ENCODE assay signal across 8 mouse cellular contexts in the genomic region with DNA sequence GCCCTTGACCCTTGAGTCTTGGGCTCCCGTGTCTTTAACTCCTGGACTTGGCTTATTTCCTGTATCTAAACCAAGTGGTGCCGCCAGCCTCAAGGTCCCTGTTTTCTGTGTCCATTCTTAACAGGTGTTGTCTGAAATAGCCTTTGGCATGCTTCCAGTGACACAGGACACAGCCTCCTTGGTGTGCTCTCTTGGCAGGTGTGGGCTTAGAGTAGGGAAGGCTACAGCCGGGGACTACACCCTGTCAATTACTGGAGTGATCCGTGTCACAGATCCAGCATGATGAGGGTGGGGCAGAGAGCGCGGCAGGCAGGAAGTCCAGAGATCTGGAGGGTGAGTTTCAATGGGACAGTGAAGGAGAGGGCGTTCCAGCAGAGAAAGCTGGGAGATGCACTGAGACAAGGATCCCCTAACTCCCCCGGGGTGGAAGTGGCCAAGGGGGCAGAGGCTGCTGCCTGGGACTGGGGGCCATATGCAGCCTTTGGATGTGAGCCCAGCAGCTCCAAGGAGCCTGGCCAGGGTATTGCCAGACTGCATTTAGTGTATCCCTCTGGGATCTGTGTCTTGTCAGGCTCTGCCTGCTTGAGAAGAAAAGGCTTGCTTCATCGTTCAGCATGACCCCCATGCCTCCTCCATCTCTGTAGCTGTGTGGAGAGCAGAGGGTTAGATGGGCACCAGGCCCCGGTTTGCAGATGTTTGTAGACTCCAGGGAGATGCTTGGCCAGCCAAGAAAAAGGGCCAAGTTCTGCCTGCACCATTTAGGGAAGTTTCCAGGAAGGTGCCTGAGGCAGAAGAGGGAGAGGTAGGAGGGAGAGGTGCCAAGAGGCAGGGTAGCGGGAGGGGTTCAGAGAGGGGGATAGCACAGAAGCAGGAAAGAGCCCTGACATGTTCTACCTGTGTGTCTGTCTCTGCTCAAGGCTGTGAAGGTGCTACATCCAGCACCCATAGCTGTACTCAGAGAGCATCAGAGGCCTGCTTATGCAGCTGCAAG. TPM values are rescaled to one million over a fixed set of nuclear protein-coding genes. Genes with fewer than 3 reads are reported as not detected.
DNase-seq lines count a peak whose midpoint lies in the region; ATAC-seq and TF ChIP-seq lines count a peak whose summit lies in the region.

No protein-coding gene starts in this region.

- no peaks in the 10 kb centered on the region for H3K9me3 ChIP-seq in embryonic facial prominence, embryonic 15.5 days (replicated peaks)
- peaks cover 6% of the 10 kb centered on the region; the same call in 1 of the 2 replicates for H3K9me3 ChIP-seq in limb, embryonic 14.5 days (ENCODE audit: control insufficient read depth, low read length)

- intact Hi-C loops in gastrocnemius, adult 2 months (cut with DNase I): no loop called here
- intact Hi-C loops in gastrocnemius, postnatal 14 days (cut with DNase I; ENCODE audit: low total_unique reads): no loop called here

- H3K4me2 ChIP-seq in embryonic facial prominence, embryonic 15.5 days (replicated peaks): 0 out of 2 replicates have a peak overlapping the region, but pooled peaks have one; percentile 10
- no peak overlapping the region for H3K4me2 ChIP-seq in limb, embryonic 14.5 days (replicated peaks; ENCODE audit: low read depth, low read length, severe bottlenecking)

- no peak for TF ChIP-seq POLR2A in limb, embryonic 14.5 days (IDR thresholded peaks at IDR 0.05; ENCODE audit: borderline replicate concordance, extremely low read depth, insufficient read depth, insufficient read length)

- 32% methylated on average over 11 of the region's 11 CpGs for WGBS in embryonic facial prominence, embryonic 15.5 days
- WGBS in limb, embryonic 14.5 days: 56% methylated on average over 11 of the region's 11 CpGs

- peaks cover 44% of the 10 kb centered on the region for H3K4me1 ChIP-seq in embryonic facial prominence, embryonic 15.5 days
- H3K4me1 ChIP-seq in limb, embryonic 14.5 days (ENCODE audit: control insufficient read depth, insufficient read depth, low read length): peaks cover 23% of the 10 kb centered on the region

- no peak overlapping the region for H3K9ac ChIP-seq in embryonic facial prominence, embryonic 15.5 days
- H3K9ac ChIP-seq in limb, embryonic 14.5 days (ENCODE audit: low read depth, low read length, severe bottlenecking): no peak overlapping the region

- H3K27ac ChIP-seq in gastrocnemius, adult 2 months: peak overlapping the region; percentile 24; the same call in 1 of the 2 replicates
- H3K27ac ChIP-seq in embryonic facial prominence, embryonic 15.5 days (replicated peaks): peak overlapping the region; percentile 83
- no peak overlapping the region for H3K27ac ChIP-seq in limb, embryonic 14.5 days (replicated peaks; ENCODE audit: low read depth, low read length)

- no peak for TF ChIP-seq CTCF in gastrocnemius, adult 2 months (IDR thresholded peaks at IDR 0.05)

- peak overlapping the region; percentile 19; the same call in 1 of the 2 replicates for H3K4me3 ChIP-seq in gastrocnemius, adult 2 months
- H3K4me3 ChIP-seq in embryonic facial prominence, embryonic 15.5 days (replicated peaks): no peak overlapping the region
- H3K4me3 ChIP-seq in limb, embryonic 14.5 days (replicated peaks; ENCODE audit: low read length): no peak overlapping the region

- DNase-seq in gastrocnemius, adult 2 months: peak; percentile 32
- DNase-seq in gastrocnemius, postnatal 14 days: no peak
- peak; percentile 52 for DNase-seq in NIH3T3 (ENCODE audit: low read depth)
- no peak for DNase-seq in limb, embryonic 14.5 days (ENCODE audit: low spot score)
- no peak for DNase-seq in urinary bladder, postnatal 36 days (ENCODE audit: low spot score in 2 of 2)
- no peak for DNase-seq in gastrocnemius, adult 8-10 months (ENCODE audit: low spot score in 2 of 2)
- DNase-seq in left cerebral cortex, adult 8-10 months (ENCODE audit: low spot score in 2 of 2): no peak

- no peaks in the 10 kb centered on the region for H3K27me3 ChIP-seq in embryonic facial prominence, embryonic 15.5 days
- H3K27me3 ChIP-seq in limb, embryonic 14.5 days (ENCODE audit: control insufficient read depth, insufficient read depth, low read length): no peaks in the 10 kb centered on the region

- peak; percentile 34; the same call in 1 of the 2 replicates for ATAC-seq in embryonic facial prominence, embryonic 15.5 days (ENCODE audit: insufficient number of reproducible peaks, low FRiP score, low TSS enrichment, low read depth)
- peak; percentile 58 for ATAC-seq in limb, embryonic 14.5 days (ENCODE audit: low FRiP score, low read depth)

- no peaks in the 10 kb centered on the region for H3K36me3 ChIP-seq in embryonic facial prominence, embryonic 15.5 days
- H3K36me3 ChIP-seq in limb, embryonic 14.5 days (ENCODE audit: control insufficient read depth, insufficient read depth, low read length): no peaks in the 10 kb centered on the region

RNA-seq across cellular contexts. Expression of a gene that starts 30.0 kb away (rescaled TPM):
- total RNA-seq in gastrocnemius, adult 2 months (2021): 100 to 1,000 TPM; 150 to 203 TPM
- total RNA-seq in gastrocnemius, postnatal 14 days (2021): 100 to 1,000 TPM in 1 of 2 experiments, 10 to 100 TPM in 1; 87.2 to 221 TPM
- polyA plus RNA-seq in embryonic facial prominence, embryonic 15.5 days (2015; fragmentation: Nextera tagmentation; extraction: Ambion mirVana): 16.6 and 17.6 TPM in 2 replicates
- 15.6 and 21.6 TPM in 2 replicates for polyA plus RNA-seq in limb, embryonic 14.5 days (2012; rRNA removed)
- 11.7 and 12.5 TPM in 2 replicates for polyA plus RNA-seq in limb, embryonic 14.5 days (2014; fragmentation: Nextera tagmentation; extraction: Ambion mirVana)
- 100 to 1,000 TPM; 147 to 209 (median 152) TPM for total RNA-seq in gastrocnemius, adult 8-10 months (2022)
- total RNA-seq in left cerebral cortex, adult 8-10 months (2022): 10 to 100 TPM; 13.6 to 18.7 (median 16.5) TPM

RNA-seq across cellular contexts. Expression of a gene that starts 30.4 kb away (rescaled TPM):
- total RNA-seq in gastrocnemius, adult 2 months (2021): 1 to 10 TPM; 6.8 to 8.5 TPM
- 10 to 100 TPM; 11.5 to 12.7 TPM for total RNA-seq in gastrocnemius, postnatal 14 days (2021)
- polyA plus RNA-seq in embryonic facial prominence, embryonic 15.5 days (2015; fragmentation: Nextera tagmentation; extraction: Ambion mirVana): 13.0 and 14.3 TPM in 2 replicates
- polyA plus RNA-seq in limb, embryonic 14.5 days (2012; rRNA removed): 29.4 and 30.2 TPM in 2 replicates
- 17.7 and 20.6 TPM in 2 replicates for polyA plus RNA-seq in limb, embryonic 14.5 days (2014; fragmentation: Nextera tagmentation; extraction: Ambion mirVana)
- 1 to 10 TPM; 5.5 to 6.9 (median 5.8) TPM for total RNA-seq in gastrocnemius, adult 8-10 months (2022)
- total RNA-seq in left cerebral cortex, adult 8-10 months (2022): 10 to 100 TPM; 13.0 to 15.2 (median 14.2) TPM

Comparison
In these comparisons a context has a peak if more than half of its experiments do, and no peak if none do; other contexts are left out.
1. DNase-seq: peak in gastrocnemius, adult 2 months (single experiment) and NIH3T3 (single experiment); none in gastrocnemius, postnatal 14 days (single experiment), limb, embryonic 14.5 days (single experiment), urinary bladder, postnatal 36 days (0 of 2), gastrocnemius, adult 8-10 months (0 of 2) and left cerebral cortex, adult 8-10 months (0 of 2).
2. RNA of a gene that starts 30.0 kb away (total RNA-seq): 87.2 to 221 TPM in gastrocnemius, postnatal 14 days, 150 to 203 TPM in gastrocnemius, adult 2 months and 147 to 209 TPM in gastrocnemius, adult 8-10 months; 13.6 to 18.7 TPM in left cerebral cortex, adult 8-10 months; every median in the first group is over 4 times any median in the second.